Mouse (Mus musculus): Measurements from ENCODE around the gene Ttll9. TPM values are rescaled to one million over a fixed set of nuclear protein-coding genes. Genes with fewer than 3 reads are reported as not detected.

Gene Ttll9
- polyA plus RNA-seq, 1 experiment: 3.8 TPM

DNA sequence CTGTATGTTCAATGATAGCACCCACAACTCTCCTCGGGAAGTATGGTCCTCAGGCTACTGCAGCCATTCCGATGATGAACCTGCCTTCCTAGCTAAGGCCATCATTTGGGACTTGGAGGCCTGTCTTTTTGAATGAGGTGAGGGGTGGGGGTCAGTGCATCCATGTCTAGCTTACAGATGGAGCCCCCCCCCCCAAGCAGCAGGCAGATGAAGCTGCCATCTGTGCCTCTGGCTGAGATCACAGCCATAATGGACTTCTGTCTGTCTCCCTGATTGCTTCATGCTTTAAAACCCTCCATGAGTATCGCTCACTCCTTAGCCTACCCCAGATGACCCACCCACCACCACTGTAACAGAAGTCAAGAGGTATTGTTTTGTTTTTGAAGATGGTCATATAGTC, 57.1 kb downstream of the Ttll9 start:
- no peak overlapping the region for H3K4me3 ChIP-seq (replicated peaks; ENCODE audit: extremely low read depth, low read depth, low read length)
- TF ChIP-seq CTCF (IDR thresholded peaks at IDR 0.05; ENCODE audit: insufficient read depth, low read length) (no peak), POLR2A (IDR thresholded peaks at IDR 0.05; ENCODE audit: borderline replicate concordance, extremely low read depth, low read depth, low read length) (no peak)
- H3K4me1 ChIP-seq (ENCODE audit: control insufficient read depth, insufficient read depth, low read length): peaks cover 2% of the 10 kb centered on the region; the same call in 1 of the 2 replicates
- no peak for DNase-seq
- WGBS: 85% methylated on average over 3 of the region's 3 CpGs

DNA sequence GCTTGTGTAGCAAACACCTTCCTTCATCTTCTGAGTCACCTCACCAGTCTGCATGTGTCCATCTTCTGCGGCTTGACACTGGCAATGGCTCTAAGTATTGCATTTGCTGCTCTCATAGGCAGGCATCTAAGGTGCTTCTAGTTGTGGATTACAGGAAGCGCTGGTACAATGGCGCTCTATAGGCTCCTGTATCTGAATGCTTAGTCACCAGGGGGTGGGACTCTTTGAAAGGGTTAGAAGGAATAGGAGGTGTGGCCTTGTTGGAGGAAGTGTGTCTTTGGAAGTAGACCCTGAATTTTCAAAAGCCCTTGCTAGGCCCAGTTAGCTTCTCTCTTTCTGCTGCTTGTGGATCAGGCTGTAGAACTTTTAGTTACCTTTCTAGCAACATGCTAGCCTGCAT, 58.9 kb downstream of the Ttll9 start:
- DNase-seq: no peak
- Histone ChIP-seq H3K4me3 (replicated peaks; ENCODE audit: extremely low read depth, low read depth, low read length) (no peak overlapping the region), H3K4me1 (ENCODE audit: control insufficient read depth, insufficient read depth, low read length) (no peaks in the 10 kb centered on the region)
- no peak for TF ChIP-seq CTCF (IDR thresholded peaks at IDR 0.05; ENCODE audit: insufficient read depth, low read length)
- WGBS: 66% methylated on average over 3 of the region's 3 CpGs

DNA sequence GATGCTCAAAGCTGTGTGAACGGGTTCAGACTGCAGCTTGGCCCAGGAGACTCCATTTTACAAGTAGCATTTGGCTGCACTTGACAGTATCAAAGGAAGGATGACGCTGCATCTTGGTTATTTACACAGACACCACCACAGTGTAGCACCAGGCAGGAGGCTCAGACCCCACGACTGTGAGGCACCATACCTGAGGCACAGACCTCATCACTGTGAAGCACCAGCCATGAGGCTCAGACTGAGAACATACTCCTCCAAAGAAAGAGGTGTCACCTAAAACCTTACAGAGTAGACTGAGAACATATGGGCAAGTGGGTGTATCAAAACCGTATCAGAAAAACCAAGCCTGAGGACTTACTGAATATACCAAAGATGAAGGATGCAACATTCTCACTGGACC, 60.6 kb downstream of the Ttll9 start:
- WGBS: 47% methylated on average over 4 of the region's 4 CpGs

DNA sequence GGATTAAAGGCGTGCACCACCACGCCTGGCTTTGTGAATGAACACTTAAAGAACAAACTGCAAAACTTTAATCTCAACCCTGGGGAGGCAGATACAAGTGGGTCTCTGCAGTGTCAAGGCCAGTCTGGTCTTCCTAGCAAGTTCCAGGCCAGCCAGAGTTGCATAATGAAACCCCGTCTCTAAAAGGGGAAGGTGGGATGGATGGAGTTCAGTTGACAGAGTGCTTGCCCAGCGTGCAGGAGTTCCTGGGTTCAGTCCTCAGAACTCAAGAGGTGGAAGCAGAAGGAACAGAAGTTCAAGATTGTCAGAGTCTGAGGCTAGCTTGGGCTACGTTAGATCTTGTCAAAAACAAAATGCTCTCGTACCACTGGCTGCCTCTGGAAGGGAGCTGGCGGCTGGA, 63.8 kb downstream of the Ttll9 start:
- Histone ChIP-seq H3K4me3 (replicated peaks; ENCODE audit: extremely low read depth, low read depth, low read length) (no peak overlapping the region), H3K4me1 (ENCODE audit: control insufficient read depth, insufficient read depth, low read length) (no peaks in the 10 kb centered on the region)
- DNase-seq: no peak
- WGBS: 71% methylated on average over 7 of the region's 7 CpGs
- no peak for TF ChIP-seq CTCF (IDR thresholded peaks at IDR 0.05; ENCODE audit: insufficient read depth, low read length)
- TF ChIP-seq POLR2A (IDR thresholded peaks at IDR 0.05; ENCODE audit: borderline replicate concordance, extremely low read depth, low read depth, low read length): no peak

More for the DNA sequence above, 60.6 kb downstream of the Ttll9 start:
- no peak for DNase-seq
- Histone ChIP-seq H3K4me3 (replicated peaks; ENCODE audit: extremely low read depth, low read depth, low read length) (no peak overlapping the region), H3K4me1 (ENCODE audit: control insufficient read depth, insufficient read depth, low read length) (no peaks in the 10 kb centered on the region)
- TF ChIP-seq POLR2A (IDR thresholded peaks at IDR 0.05; ENCODE audit: borderline replicate concordance, extremely low read depth, low read depth, low read length) (no peak), CTCF (IDR thresholded peaks at IDR 0.05; ENCODE audit: insufficient read depth, low read length) (no peak)

DNA sequence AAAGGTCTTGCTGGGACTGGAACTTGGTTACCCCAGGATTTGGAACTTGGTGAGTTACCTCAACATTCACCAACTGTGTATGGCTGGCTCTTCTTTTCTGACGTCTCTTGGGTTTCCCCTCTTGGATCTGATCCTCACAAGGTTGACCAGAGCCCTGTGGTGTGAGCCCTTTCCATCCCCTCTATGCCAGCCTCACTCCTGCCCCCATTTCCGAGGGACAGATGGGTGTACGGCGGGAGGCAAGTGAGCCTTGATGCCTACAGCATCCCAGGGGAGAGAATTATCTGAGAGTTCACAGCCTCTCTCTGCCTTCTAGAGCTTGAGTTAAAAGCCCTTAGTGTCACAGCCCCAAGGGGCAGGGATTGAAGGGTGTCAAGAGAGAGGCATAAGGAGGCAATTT, 65.2 kb downstream of the Ttll9 start:
- TF ChIP-seq CTCF (IDR thresholded peaks at IDR 0.05; ENCODE audit: insufficient read depth, low read length): no peak
- TF ChIP-seq POLR2A (IDR thresholded peaks at IDR 0.05; ENCODE audit: borderline replicate concordance, extremely low read depth, low read depth, low read length): no peak
- 53% methylated on average over 4 of the region's 4 CpGs for whole genome bisulfite sequencing
- Histone ChIP-seq H3K4me1 (ENCODE audit: control insufficient read depth, insufficient read depth, low read length) (no peaks in the 10 kb centered on the region), H3K4me3 (replicated peaks; ENCODE audit: extremely low read depth, low read depth, low read length) (no peak overlapping the region)
- DNase-seq: no peak

DNA sequence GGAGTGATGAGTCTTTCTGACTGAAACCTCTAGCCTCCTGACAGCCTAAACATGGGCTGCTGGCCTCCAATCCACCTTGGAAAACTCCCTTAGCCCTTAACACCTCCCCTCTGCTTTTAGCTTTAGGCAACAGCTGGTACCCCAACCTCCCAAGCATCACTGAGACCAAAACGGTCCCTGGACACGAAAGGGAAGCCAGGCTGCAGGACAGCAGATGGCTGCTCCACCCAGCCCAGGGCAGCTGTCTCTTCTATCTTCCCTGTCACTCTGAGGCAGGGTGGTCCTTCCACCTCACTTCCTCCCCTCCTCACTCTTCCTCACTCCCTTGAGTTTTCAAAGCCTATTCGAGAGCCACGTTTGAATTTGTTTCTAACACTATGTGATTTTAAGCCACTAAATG, 68.1 kb downstream of the Ttll9 start:
- no peak for DNase-seq
- H3K4me1 ChIP-seq (ENCODE audit: control insufficient read depth, insufficient read depth, low read length): no peaks in the 10 kb centered on the region
- no peak for TF ChIP-seq CTCF (IDR thresholded peaks at IDR 0.05; ENCODE audit: insufficient read depth, low read length)
- WGBS: 20% methylated on average over 4 of the region's 4 CpGs
- H3K4me3 ChIP-seq (replicated peaks; ENCODE audit: extremely low read depth, low read depth, low read length): no peak overlapping the region

DNA sequence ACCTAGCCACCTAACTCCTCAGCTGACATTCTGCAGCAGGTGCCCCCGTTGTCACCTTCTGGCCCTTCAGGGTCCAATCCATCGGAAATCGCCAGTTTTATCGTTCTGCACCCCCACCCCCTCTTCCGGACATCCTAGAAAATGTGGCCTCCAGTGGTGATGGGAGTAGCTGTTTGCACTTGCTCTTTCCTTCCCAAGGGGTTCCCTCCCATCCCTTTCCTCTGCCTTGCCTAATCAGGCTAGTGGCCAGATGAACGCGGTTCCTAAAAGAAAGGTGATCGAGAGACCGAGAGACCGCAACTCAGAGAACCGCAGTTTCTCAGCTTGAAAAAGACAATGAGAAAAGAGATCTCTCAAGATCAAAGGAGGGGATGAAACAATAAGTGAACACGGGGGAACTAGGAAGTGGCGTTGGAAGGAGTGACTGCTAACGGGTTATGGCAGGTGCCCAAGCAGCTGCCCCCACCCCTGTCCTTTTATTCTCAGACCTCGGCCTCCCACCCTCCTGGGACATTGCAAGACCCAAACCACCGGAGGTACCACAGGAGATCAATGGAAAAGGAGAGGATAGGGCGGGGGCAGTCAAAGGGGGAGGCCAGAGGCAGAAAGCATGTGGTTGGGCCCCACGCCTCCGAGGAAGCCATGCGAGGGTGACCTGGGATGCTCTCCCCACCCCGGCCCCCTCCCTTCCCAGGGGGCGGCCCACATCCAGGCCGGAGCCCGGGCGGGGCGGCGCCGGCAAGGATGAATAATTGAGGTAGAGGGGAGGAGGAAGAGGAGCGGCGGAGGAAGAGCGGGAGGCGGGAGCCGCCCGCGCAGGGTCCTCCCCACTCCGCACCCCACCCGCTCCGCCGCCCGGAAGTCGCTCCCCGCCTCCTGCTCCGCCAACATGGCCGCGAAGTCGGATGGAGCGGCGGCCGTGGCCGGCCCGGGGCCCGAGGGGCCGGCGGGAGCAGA, 69.1 kb downstream of the Ttll9 start, which contains the start of gene Xkr7:
TSS of gene Xkr7 (plus strand) at position 727 of the 957 bp plus-strand sequence.
- TF ChIP-seq POLR2A (IDR thresholded peaks at IDR 0.05; ENCODE audit: borderline replicate concordance, extremely low read depth, low read depth, low read length) (no peak), CTCF (IDR thresholded peaks at IDR 0.05; ENCODE audit: insufficient read depth, low read length) (no peak)
- Histone ChIP-seq H3K4me1 (ENCODE audit: control insufficient read depth, insufficient read depth, low read length) (no peaks in the 10 kb centered on the region), H3K4me3 (replicated peaks; ENCODE audit: extremely low read depth, low read depth, low read length) (no peak within 1 kb of the TSS)
- no peak for DNase-seq
- 5% methylated on average over 51 of the region's 54 CpGs for WGBS

DNA sequence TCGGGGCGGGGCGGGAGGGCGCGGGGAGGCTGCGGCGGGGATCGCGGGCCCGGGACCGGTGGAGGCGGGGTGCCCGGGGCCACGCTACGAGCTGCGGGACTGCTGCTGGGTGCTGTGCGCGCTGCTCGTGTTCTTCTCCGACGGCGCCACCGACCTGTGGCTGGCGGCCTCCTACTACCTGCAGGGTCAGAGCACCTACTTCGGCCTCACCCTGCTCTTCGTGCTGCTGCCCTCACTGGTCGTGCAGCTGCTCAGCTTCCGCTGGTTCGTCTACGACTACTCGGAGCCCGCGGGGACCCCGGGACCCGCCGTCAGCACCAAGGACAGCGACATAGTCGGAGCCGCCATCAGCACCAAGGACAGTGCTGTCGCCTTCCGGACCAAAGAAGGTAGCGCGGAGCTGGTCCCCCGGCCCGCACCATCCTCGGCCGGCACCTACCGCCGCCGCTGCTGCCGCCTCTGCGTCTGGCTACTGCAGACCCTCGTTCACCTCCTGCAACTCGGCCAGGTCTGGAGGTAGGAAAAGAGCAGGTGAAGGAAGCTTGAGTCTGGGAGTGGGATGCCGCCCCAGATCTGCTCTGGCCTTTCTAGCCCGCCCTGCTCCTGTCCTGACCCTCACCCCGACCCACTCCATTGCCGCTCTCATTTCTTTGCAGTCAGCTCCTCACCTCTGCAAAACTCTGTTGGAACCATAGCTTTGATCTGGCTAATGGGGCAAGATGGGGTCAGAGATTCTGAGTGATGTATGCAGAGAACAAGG, 70.0 kb downstream of the Ttll9 start:
- WGBS: 3% methylated on average over 57 of the region's 58 CpGs
- TF ChIP-seq POLR2A (IDR thresholded peaks at IDR 0.05; ENCODE audit: borderline replicate concordance, extremely low read depth, low read depth, low read length) (no peak), CTCF (IDR thresholded peaks at IDR 0.05; ENCODE audit: insufficient read depth, low read length) (no peak)
- no peaks in the 10 kb centered on the region for H3K4me1 ChIP-seq (ENCODE audit: control insufficient read depth, insufficient read depth, low read length)
- H3K4me3 ChIP-seq (replicated peaks; ENCODE audit: extremely low read depth, low read depth, low read length): no peak overlapping the region
- peak; percentile 70 for DNase-seq

DNA sequence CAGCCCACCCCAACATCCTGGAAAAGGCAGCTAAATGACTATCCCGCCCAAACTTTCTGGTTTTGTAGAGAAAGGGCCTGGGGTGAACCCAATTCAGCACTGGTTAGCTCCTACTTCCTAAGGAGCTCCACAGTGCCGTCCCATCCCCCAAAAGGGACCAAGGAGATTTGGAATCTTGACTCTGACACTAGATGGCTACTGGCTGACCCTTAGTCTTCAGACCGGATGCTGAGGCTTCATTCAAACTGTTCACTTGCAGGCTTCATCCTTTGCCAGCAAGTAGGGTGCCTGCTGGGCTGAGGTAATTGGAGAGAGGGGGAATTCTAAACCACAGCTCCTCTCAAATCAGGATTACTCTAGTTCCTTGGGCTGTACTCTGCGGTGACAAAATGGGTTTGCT, 70.7 kb downstream of the Ttll9 start:
- TF ChIP-seq POLR2A (IDR thresholded peaks at IDR 0.05; ENCODE audit: borderline replicate concordance, extremely low read depth, low read depth, low read length) (no peak), CTCF (IDR thresholded peaks at IDR 0.05; ENCODE audit: insufficient read depth, low read length) (no peak)

More for the DNA sequence above, 70.7 kb downstream of the Ttll9 start:
- no peak overlapping the region for H3K4me3 ChIP-seq (replicated peaks; ENCODE audit: extremely low read depth, low read depth, low read length)
- WGBS: 21% methylated on average over 4 of the region's 4 CpGs
- no peaks in the 10 kb centered on the region for H3K4me1 ChIP-seq (ENCODE audit: control insufficient read depth, insufficient read depth, low read length)
- DNase-seq: no peak
